Mouse (Mus musculus): ENCODE results near the gene Prr12.

DNA sequence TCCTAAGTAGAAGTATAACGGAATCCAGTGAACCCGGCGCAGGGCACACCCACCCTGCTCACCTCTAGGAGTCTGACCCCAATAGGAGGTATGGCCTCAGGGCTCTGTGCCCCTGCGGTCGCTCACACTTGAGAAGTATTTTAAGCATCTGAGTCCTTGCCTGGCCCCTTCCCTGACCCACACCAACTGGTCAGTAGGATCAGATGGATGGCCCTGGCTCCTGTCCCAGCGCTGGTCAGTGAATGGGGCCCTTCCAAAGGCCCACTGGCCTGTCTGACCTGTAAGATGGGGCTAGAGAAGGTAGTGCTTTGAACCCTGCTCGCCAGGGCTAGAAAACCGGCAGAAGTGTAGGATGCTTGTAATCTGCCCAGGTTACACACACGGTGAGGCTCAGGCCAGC, 11.8 kb downstream of the Prr12 start:
- TF ChIP-seq CTCF (IDR thresholded peaks at IDR 0.05; ENCODE audit: extremely low read depth, insufficient read depth, low read length) (no peak), POLR2A (IDR thresholded peaks at IDR 0.05; ENCODE audit: extremely low read depth, insufficient read depth, low read length) (no peak)

Measured in cortical plate, adult 2 months (tissue).